Mouse (Mus musculus) lung, adult 2 months (tissue): Measurements from ENCODE around the gene D630003M21Rik.

Source experiments
- CTCF ChIP-seq: fragments of 200-500 bp; IDR thresholded peaks from 2 replicates; pipeline ENCODE4 v1.5.1; 2011; ENCODE audit warnings: mild to moderate bottlenecking, low read length, control low read depth; ENCODE audit not compliant: insufficient read depth
- POLR2A ChIP-seq: fragments of 200-500 bp; IDR thresholded peaks from 2 replicates; pipeline ENCODE4 v1.6.1; 2011; ENCODE audit warnings: low read depth, mild to moderate bottlenecking, control low read depth, low read length, borderline replicate concordance; ENCODE audit errors: extremely low read depth

DNA sequence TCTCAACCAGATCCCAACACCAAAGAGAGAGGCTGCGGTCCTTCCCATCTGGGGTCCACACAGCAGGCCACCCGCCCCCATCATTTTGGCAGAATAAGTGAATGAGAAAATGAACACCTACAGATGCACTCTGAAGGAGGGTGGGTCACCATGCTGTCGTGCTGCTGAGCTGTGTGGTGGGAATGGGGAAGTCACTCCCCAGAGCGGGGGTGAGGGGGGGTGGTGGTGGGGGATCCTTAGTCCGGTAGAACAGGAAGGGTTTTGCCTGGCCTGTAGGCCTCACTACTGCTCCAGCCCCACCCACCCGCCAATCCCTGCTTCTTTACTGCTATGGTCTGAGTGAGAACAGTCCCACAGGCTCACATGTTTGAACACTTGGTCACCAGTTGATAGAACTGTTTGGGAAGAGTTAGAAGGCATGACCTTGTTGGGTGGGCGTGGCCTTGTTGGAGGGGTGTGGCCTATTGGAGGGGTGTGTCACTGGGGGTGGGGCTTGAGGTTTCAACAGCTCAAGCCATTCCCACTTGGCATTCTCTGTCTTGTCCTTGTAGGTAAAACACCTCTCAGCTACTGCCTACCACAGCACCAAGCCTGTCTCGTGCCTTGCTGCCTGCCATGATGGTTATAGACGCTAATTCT lies 7.5 kb downstream of the D630003M21Rik start:
- TF ChIP-seq CTCF = no peak
- no peak for TF ChIP-seq POLR2A
